ENCODE assay signal across 11 mouse cellular contexts in genomic region chr13:104660042-104660680, GRCm38 (mm10).
"Had no signal": no experiment of that assay in that cellular context is flagged by ENCODE, and none has a peak within 500 bp of the region (broad histone marks: within the 10 kb centered on the region; RNA-seq: fewer than 3 reads in every experiment).

No protein-coding gene starts in this region.

- H3K4me3 ChIP-seq: limb, embryonic 10.5 days; liver, embryonic 15.5 days; midbrain, embryonic 12.5 days; stomach, embryonic 15.5 days had no signal

- H3K9me3 ChIP-seq: limb, embryonic 10.5 days; liver, embryonic 15.5 days; midbrain, embryonic 12.5 days; stomach, embryonic 15.5 days had no signal

- H3K36me3 ChIP-seq: stomach, embryonic 15.5 days had no signal

- H3K4me1 ChIP-seq: liver, embryonic 15.5 days; midbrain, embryonic 12.5 days; stomach, embryonic 15.5 days had no signal

- H3K4me2 ChIP-seq: liver, embryonic 11.5 days; liver, embryonic 15.5 days; lung, embryonic 14.5 days; midbrain, embryonic 12.5 days; stomach, embryonic 15.5 days had no signal

- H3K27me3 ChIP-seq: liver, embryonic 15.5 days; midbrain, embryonic 12.5 days; stomach, embryonic 15.5 days had no signal

- H3K27ac ChIP-seq: limb, embryonic 10.5 days; liver, embryonic 15.5 days; midbrain, embryonic 12.5 days; stomach, embryonic 15.5 days had no signal

- H3K9ac ChIP-seq: liver, embryonic 15.5 days; lung, embryonic 14.5 days; midbrain, embryonic 12.5 days; stomach, embryonic 15.5 days had no signal

- DNase-seq: kidney, postnatal 14 days; lung, embryonic 14.5 days; lung, postnatal 10 days; lung, postnatal 4 days; right cerebral cortex, postnatal 14 days; thymus, postnatal 4 days had no signal
